Mouse (Mus musculus) liver, postnatal 0 days (tissue): ENCODE data around the gene Wdr83os. TPM values are rescaled to one million over a fixed set of nuclear protein-coding genes. Genes with fewer than 3 reads are reported as not detected.

Experiments
- ATAC-seq: fragments of 200-750 bp; cut with Nextera tagmentation; 2 replicates; pipeline ENCODE4 v1.8.0; 2017; ENCODE audit warnings: mild to moderate bottlenecking, moderate library complexity
- DNase-seq: peaks from one replicate; pipeline ENCODE4 v3.0.0-alpha.2; 2016
- H3K27ac ChIP-seq: fragments of 300-500 bp; sonication (generic); 2 replicates; pipeline ENCODE4 v1.5.1; 2014; ENCODE audit warnings: antibody characterized with exemption, moderate library complexity, mild to moderate bottlenecking, low read depth
- H3K27me3 ChIP-seq: fragments of 300-500 bp; sonication (generic); 2 replicates; pipeline ENCODE4 v1.6.1; 2014; ENCODE audit warnings: low read length, control low read depth, mixed read lengths; ENCODE audit not compliant: insufficient read depth
- H3K36me3 ChIP-seq: fragments of 300-500 bp; sonication (generic); replicated peaks from 2 replicates; pipeline ENCODE4 v1.6.1; 2014; ENCODE audit warnings: mild to moderate bottlenecking, control low read depth, low read length, moderate library complexity, mixed read lengths; ENCODE audit not compliant: insufficient read depth
- H3K4me1 ChIP-seq: fragments of 300-500 bp; sonication (generic); 2 replicates; pipeline ENCODE4 v1.6.1; 2014; ENCODE audit warnings: antibody characterized with exemption, mild to moderate bottlenecking, control low read depth; ENCODE audit not compliant: insufficient read depth
- H3K4me2 ChIP-seq: fragments of 300-500 bp; sonication (generic); 2 replicates; pipeline ENCODE4 v1.6.1; 2014; ENCODE audit warnings: low read depth, mild to moderate bottlenecking, low read length, moderate library complexity, mixed read lengths
- H3K4me3 ChIP-seq: fragments of 300-500 bp; sonication (generic); 2 replicates; pipeline ENCODE4 v1.5.1; 2014; ENCODE audit warnings: low read depth, low read length
- H3K9ac ChIP-seq: fragments of 300-500 bp; sonication (generic); replicated peaks from 2 replicates; pipeline ENCODE4 v1.6.1; 2014; ENCODE audit warnings: mild to moderate bottlenecking, moderate library complexity
- H3K9me3 ChIP-seq: fragments of 300-500 bp; sonication (generic); 2 replicates; pipeline ENCODE4 v1.6.1; 2016; ENCODE audit warnings: mild to moderate bottlenecking, control low read depth, low read length, mixed read lengths
- CTCF ChIP-seq: sonication (generic); IDR thresholded peaks from 2 replicates; pipeline ENCODE4 v1.5.1; 2016; ENCODE audit warnings: antibody characterized with exemption, low read depth
- EP300 ChIP-seq: IDR thresholded peaks from 2 replicates; pipeline ENCODE4 v1.6.1; 2016; ENCODE audit warnings: antibody characterized with exemption, low read depth, mild to moderate bottlenecking
- WGBS: fragments of 180-500 bp; shearing (Covaris S2); extraction: QIAGEN DNeasy Blood & Tissue Kit; methylation state at CpG from one replicate; pipeline ENCODE4 v1.1.7; 2014; ENCODE audit not compliant: insufficient replicate concordance; 5-methylcytosine and 5-hydroxymethylcytosine counted together
- polyA plus RNA-seq: library from polyadenylated mRNA; unstranded; fragments of >200 nt; fragmentation: Nextera tagmentation; extraction: Ambion mirVana; gene quantifications from 2 replicates; pipeline ENCODE4 v1.2.1, GENCODE M21; 2015

Gene Wdr83os
- polyA plus RNA-seq, 1 experiment from 2014 or later, result 63.5 TPM

DNA sequence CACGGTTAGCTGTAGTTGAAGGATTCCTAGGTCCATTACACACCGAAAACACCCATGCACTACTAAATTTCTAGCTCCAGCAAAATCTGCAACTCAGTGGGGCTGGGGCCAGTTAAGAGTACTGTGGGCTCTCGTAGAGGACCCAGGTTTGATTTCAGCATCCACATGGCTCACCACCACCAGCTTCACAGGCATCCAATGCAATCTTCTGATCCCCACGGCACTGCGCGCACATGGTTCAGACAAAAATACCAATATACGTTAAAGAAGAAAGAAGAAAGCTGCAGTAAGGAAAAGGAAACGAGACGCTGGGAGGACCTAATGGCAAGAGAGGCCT, 44.2 kb upstream of the Wdr83os start:
- WGBS, result under 1% methylated on average over 9 of the region's 9 CpGs
- peak overlapping the region; percentile 78 for H3K9ac ChIP-seq
- H3K4me3 ChIP-seq, result peak overlapping the region; percentile 72
- TF ChIP-seq EP300 (no peak), CTCF (no peak)
- ATAC-seq (peak; percentile 10), DNase-seq (no peak)
- peaks cover 29% of the 10 kb centered on the region for H3K36me3 ChIP-seq
- H3K4me1 ChIP-seq, result peaks cover 38% of the 10 kb centered on the region
- H3K27ac ChIP-seq, result peak overlapping the region; percentile 90
- H3K9me3 ChIP-seq, result no peaks in the 10 kb centered on the region
- H3K27me3 ChIP-seq, result no peaks in the 10 kb centered on the region
- H3K4me2 ChIP-seq, result peak overlapping the region; percentile 92

DNA sequence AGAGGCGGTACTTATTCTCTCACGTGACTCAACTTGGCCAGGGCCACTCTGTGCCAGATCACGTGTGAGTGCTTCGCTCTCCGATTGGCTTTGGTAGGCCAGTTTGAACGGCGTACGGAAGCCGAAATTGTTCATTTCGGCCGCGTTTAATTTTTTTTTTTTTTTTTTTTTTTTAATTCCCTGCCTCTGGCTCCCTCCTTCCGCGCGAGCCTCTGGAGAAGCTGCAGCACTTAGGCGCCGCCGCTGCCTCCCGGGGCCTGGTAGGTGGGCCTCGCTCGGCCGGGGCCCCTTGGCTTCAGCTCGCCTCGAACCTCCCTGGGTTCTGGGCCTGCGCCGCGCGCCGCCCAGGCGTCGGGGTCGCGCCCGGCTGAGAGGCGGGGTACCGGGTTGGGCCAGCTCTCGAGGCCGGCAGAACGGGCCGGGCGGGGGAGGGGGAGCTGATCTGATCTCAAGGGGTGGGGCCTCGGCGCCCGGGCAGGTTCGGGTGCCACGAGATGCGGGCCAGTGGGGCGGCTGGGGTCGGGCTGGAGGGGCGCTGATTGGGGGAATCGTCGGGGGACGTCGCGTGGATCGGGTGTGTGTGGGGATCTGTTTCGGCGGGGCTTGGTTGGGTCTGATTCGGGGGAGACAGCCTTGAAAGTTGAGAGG, 43.7 kb upstream of the Wdr83os start, which contains the start of gene Tnpo2:
Gene Tnpo2, plus strand, starts transcription at position 198 of the 648 bp plus-strand sequence.
- ATAC-seq (peak; percentile 89), DNase-seq (peak; percentile 90)
- peak within 1 kb of the TSS; percentile 72 for H3K4me3 ChIP-seq
- peak within 1 kb of the TSS; percentile 95 for H3K27ac ChIP-seq
- peaks cover 29% of the 10 kb centered on the region for H3K36me3 ChIP-seq
- peak within 1 kb of the TSS; percentile 92 for H3K4me2 ChIP-seq
- peaks cover 38% of the 10 kb centered on the region for H3K4me1 ChIP-seq
- H3K9me3 ChIP-seq, result no peaks in the 10 kb centered on the region
- WGBS, result under 1% methylated on average over 58 of the region's 59 CpGs
- peak within 1 kb of the TSS; percentile 78 for H3K9ac ChIP-seq
- peak; percentile 60; the same call in 1 of the 2 replicates for TF ChIP-seq EP300
- no peak for TF ChIP-seq CTCF
- H3K27me3 ChIP-seq, result no peaks in the 10 kb centered on the region

- H3K4me1 ChIP-seq, result peaks cover 38% of the 10 kb centered on the region
- under 1% methylated on average over 14 of the region's 14 CpGs for WGBS
Observed at GRCm38 (mm10) chr8:85037366-85037680, 43.2 kb upstream of the Wdr83os start.

DNA sequence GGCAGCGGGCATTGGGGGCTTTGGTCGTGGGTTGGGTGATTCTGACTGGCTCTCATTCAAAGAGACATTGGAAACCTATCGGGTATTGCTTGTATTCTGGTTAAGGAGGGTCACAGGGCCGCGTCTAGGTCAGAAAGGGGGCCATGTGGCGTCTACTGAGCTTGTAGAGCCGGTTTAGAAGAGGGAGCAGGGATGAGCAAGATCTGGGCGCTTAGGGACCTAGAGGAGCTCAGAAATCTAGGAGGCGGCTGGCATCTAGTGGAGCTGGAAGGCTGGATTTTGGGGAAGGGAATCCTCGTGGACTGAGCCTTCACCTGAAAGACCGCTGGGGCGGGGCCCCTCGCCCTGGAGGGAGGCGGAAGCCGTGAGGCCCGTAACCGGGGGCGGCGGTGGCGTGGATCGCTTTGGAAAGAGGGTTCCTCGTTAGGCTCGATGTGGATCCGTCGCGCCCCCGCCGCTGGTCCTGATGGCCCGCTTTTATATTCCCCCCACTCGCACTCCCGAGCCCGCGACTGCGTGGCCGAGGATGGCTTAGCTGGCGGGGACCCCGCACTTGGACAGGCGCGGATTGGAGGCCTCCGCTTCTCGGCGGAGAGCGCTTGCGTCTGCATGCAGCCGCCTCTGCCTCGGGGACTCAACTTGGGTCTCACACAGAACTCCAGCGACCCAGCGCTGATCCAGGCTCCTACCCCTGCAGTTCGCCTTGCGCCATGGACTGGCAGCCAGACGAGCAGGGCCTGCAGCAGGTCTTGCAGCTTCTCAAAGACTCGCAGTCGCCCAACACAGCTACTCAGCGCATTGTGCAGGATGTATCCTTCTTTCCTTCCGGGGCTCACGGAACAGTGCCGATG, 42.6 kb upstream of the Wdr83os start:
- H3K9me3 ChIP-seq, result no peaks in the 10 kb centered on the region
- no peak for TF ChIP-seq CTCF
- no peak for TF ChIP-seq EP300
- ATAC-seq, result 0 out of 2 replicates have a peak, but pooled peaks have one; percentile 5
- peak overlapping the region; percentile 78 for H3K9ac ChIP-seq
- H3K4me1 ChIP-seq, result peaks cover 38% of the 10 kb centered on the region
- under 1% methylated on average over 57 of the region's 57 CpGs for WGBS
- peak overlapping the region; percentile 72 for H3K4me3 ChIP-seq
- peak overlapping the region; percentile 95 for H3K27ac ChIP-seq
- H3K27me3 ChIP-seq, result no peaks in the 10 kb centered on the region
- H3K36me3 ChIP-seq, result peaks cover 21% of the 10 kb centered on the region
- peak overlapping the region; percentile 92 for H3K4me2 ChIP-seq
- peak; percentile 76 for DNase-seq

More at GRCm38 (mm10) chr8:85037366-85037680, 43.2 kb upstream of the Wdr83os start:
- H3K4me3 ChIP-seq, result peak overlapping the region; percentile 72
- H3K4me2 ChIP-seq, result peak overlapping the region; percentile 92
- peak overlapping the region; percentile 95 for H3K27ac ChIP-seq
- no peaks in the 10 kb centered on the region for H3K9me3 ChIP-seq
- H3K27me3 ChIP-seq, result no peaks in the 10 kb centered on the region
- DNase-seq (peak; percentile 41), ATAC-seq (peak; percentile 22)
- H3K9ac ChIP-seq, result peak overlapping the region; percentile 78
- H3K36me3 ChIP-seq, result peaks cover 25% of the 10 kb centered on the region
- TF ChIP-seq CTCF, result no peak
- TF ChIP-seq EP300, result no peak

- TF ChIP-seq EP300 (no peak), CTCF (no peak)
- Histone ChIP-seq H3K27me3 (no peaks in the 10 kb centered on the region), H3K4me1 (peaks cover 4% of the 10 kb centered on the region; the same call in 1 of the 2 replicates), H3K9ac (no peak overlapping the region), H3K4me2 (no peak overlapping the region), H3K4me3 (no peak overlapping the region), H3K36me3 (peaks cover 72% of the 10 kb centered on the region), H3K9me3 (no peaks in the 10 kb centered on the region), H3K27ac (no peak overlapping the region)
- DNase-seq (no peak), ATAC-seq (no peak)
- 93% methylated on average over 6 of the region's 6 CpGs for WGBS
Observed at GRCm38 (mm10) chr8:85043619-85044018, 36.9 kb upstream of the Wdr83os start.

GRCm38 (mm10) chr8:85057367-85057766, 23.2 kb upstream of the Wdr83os start:
- Histone ChIP-seq H3K9me3 (no peaks in the 10 kb centered on the region), H3K9ac (no peak overlapping the region), H3K27ac (no peak overlapping the region), H3K27me3 (no peaks in the 10 kb centered on the region), H3K4me2 (no peak overlapping the region), H3K36me3 (peaks cover 48% of the 10 kb centered on the region), H3K4me1 (peaks cover 12% of the 10 kb centered on the region), H3K4me3 (no peak overlapping the region)
- ATAC-seq, result no peak
- no peak for TF ChIP-seq CTCF
- TF ChIP-seq EP300, result no peak
- 71% methylated on average over 7 of the region's 7 CpGs for WGBS
- no peak for DNase-seq
